12 mouse cellular contexts compared by ENCODE assay signal in genomic region chr11:63545516-63545915, GRCm38 (mm10).
DNase-seq lines count a peak whose midpoint lies in the region; ATAC-seq lines count a peak whose summit lies in the region.
"Had no signal": no experiment of that assay in that cellular context is flagged by ENCODE, and none has a peak within 500 bp of the region (broad histone marks: within the 10 kb centered on the region; RNA-seq: fewer than 3 reads in every experiment).

No protein-coding gene starts in this region.

- no peaks in the 10 kb centered on the region for H3K36me3 ChIP-seq in limb, embryonic 11.5 days (ENCODE audit: control insufficient read depth, insufficient read depth, low read length)
- H3K36me3 ChIP-seq: heart, embryonic 15.5 days; midbrain, embryonic 15.5 days had no signal

- H3K27me3 ChIP-seq in limb, embryonic 11.5 days (ENCODE audit: control insufficient read depth, insufficient read depth, low read length) = no peaks in the 10 kb centered on the region
- H3K27me3 ChIP-seq: midbrain, embryonic 15.5 days had no signal

- peak; percentile 24 for DNase-seq in left cerebral cortex, postnatal 4 days
- DNase-seq in left cerebral cortex, adult 18-20 months (ENCODE audit: low spot score in 2 of 2) = no peak
- peak; percentile 64 for DNase-seq in brain, adult 2 months (ENCODE audit: low read depth, low spot score)
- DNase-seq in embryo, embryonic 9.5 days (ENCODE audit: extremely low spot score) = peak; percentile 23
- DNase-seq in limb, embryonic 11.5 days (ENCODE audit: low spot score) = peak; percentile 42
- DNase-seq in spleen, postnatal 36 days (ENCODE audit: low spot score in 2 of 2) = no peak
- no peak for DNase-seq in lung, postnatal 25 days (ENCODE audit: low spot score)
- DNase-seq: lung, adult 18-20 months; spleen, adult 18-20 months; thymus, postnatal 25 days had no signal

- H3K9me3 ChIP-seq in limb, embryonic 11.5 days (ENCODE audit: control insufficient read depth, low read length) = no peaks in the 10 kb centered on the region
- H3K9me3 ChIP-seq: heart, embryonic 15.5 days; midbrain, embryonic 15.5 days had no signal

- H3K9ac ChIP-seq in limb, embryonic 11.5 days (ENCODE audit: low read length) = no peak overlapping the region
- H3K9ac ChIP-seq: heart, embryonic 15.5 days; midbrain, embryonic 15.5 days had no signal

- 5% methylated on average over 7 of the region's 7 CpGs for WGBS in limb, embryonic 11.5 days

- no peak for ATAC-seq in limb, embryonic 11.5 days (ENCODE audit: insufficient number of reproducible peaks, low FRiP score, low TSS enrichment, low read depth)
- ATAC-seq: midbrain, embryonic 15.5 days had no signal

- H3K4me1 ChIP-seq in limb, embryonic 11.5 days (ENCODE audit: control insufficient read depth, insufficient read depth, low read length) = peaks cover 7% of the 10 kb centered on the region
- H3K4me1 ChIP-seq: heart, embryonic 15.5 days had no signal

- intact Hi-C loops in left cerebral cortex, postnatal 4 days (cut with DNase I) = no loop called here

- peak overlapping the region; percentile 9; the same call in 1 of the 2 replicates for H3K27ac ChIP-seq in limb, embryonic 11.5 days (replicated peaks; ENCODE audit: low read depth, low read length)
- H3K27ac ChIP-seq: heart, embryonic 15.5 days; midbrain, embryonic 15.5 days had no signal

- H3K4me3 ChIP-seq in limb, embryonic 11.5 days (ENCODE audit: low read depth, low read length) = no peak overlapping the region
- H3K4me3 ChIP-seq: heart, embryonic 15.5 days; midbrain, embryonic 15.5 days had no signal

- H3K4me2 ChIP-seq in limb, embryonic 11.5 days (ENCODE audit: low read depth, severe bottlenecking) = 0 out of 2 replicates have a peak overlapping the region, but pooled peaks have one; percentile 3
- H3K4me2 ChIP-seq: heart, embryonic 15.5 days; midbrain, embryonic 15.5 days had no signal

Comparison
In these comparisons a context has a peak if more than half of its experiments do, and no peak if none do; other contexts are left out.
1. DNase-seq: peak in left cerebral cortex, postnatal 4 days (single experiment), brain, adult 2 months (single experiment), embryo, embryonic 9.5 days (single experiment) and limb, embryonic 11.5 days (single experiment); none in left cerebral cortex, adult 18-20 months (0 of 2), spleen, postnatal 36 days (0 of 2) and lung, postnatal 25 days (single experiment).